Mouse (Mus musculus): ENCODE results near the gene D5Ertd579e. TPM values are rescaled to one million over a fixed set of nuclear protein-coding genes. Genes with fewer than 3 reads are reported as not detected.
A peak's percentile ranks its signal among the peaks of the same experiment; 100 is the strongest.

Gene D5Ertd579e
- polyA plus RNA-seq, 1 experiment from 2014 or later, result 28.2 TPM

DNA sequence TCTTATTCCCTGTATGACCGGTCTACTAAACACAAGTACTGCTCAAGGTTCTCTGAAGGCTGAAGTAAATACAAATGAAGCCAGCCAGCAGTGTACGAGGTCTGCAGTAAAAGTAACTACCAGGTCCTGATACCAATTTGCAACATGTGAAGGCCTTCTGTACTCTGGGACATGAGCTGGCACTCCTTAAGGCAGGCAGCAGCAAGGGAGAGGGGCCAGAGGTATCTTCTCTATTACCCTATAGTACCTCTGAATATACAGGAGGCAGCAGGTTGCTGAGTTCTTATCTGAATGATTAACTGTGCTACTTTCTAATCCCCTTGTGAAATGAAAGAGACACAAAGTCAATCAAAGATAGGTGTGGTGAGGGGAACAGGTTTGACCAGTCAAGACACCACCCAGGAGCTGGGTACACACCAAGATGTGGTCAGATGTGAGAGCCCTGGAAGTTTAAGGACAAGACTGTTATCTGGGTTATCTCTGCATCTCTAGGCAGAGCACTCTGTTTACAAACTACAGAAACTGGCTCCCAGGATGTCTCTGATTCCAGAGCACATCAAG, 86.8 kb downstream of the D5Ertd579e start:
- Histone ChIP-seq H3K9me3 (no peaks in the 10 kb centered on the region), H3K4me3 (no peak overlapping the region), H3K36me3 (peaks cover 96% of the 10 kb centered on the region), H3K27me3 (ENCODE audit: insufficient read depth, poor library complexity, severe bottlenecking) (no peaks in the 10 kb centered on the region), H3K27ac (no peak overlapping the region), H3K4me1 (replicated peaks) (no peaks in the 10 kb centered on the region)
- DNase-seq (ENCODE audit: low spot score), result no peak
- WGBS, result 93% methylated on average over 2 of the region's 2 CpGs

DNA sequence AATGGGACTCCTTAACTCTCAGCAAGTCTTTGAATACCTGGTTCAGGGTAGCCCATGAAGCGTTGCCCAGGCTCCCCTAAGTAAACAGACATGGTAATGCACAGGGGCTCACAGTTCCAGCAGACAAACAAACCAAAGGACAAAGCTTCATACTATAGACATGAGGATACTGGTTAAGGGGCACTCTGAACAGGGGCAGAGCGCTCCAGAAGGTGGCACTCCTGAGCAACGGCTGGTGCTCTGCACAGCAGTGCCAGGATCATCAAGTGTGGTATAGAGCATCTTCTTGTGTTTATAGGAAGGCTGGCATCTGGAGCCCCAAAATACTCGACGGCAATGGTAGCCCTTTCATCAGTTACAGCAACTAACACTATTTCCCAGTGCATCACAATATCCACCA, 92.8 kb downstream of the D5Ertd579e start:
- Histone ChIP-seq H3K9me3 (no peaks in the 10 kb centered on the region), H3K27ac (no peak overlapping the region), H3K27me3 (ENCODE audit: insufficient read depth, poor library complexity, severe bottlenecking) (no peaks in the 10 kb centered on the region), H3K4me1 (replicated peaks) (no peaks in the 10 kb centered on the region), H3K4me3 (no peak overlapping the region), H3K36me3 (peaks cover 96% of the 10 kb centered on the region)
- 87% methylated on average over 5 of the region's 5 CpGs for WGBS
- no peak for DNase-seq (ENCODE audit: low spot score)

DNA sequence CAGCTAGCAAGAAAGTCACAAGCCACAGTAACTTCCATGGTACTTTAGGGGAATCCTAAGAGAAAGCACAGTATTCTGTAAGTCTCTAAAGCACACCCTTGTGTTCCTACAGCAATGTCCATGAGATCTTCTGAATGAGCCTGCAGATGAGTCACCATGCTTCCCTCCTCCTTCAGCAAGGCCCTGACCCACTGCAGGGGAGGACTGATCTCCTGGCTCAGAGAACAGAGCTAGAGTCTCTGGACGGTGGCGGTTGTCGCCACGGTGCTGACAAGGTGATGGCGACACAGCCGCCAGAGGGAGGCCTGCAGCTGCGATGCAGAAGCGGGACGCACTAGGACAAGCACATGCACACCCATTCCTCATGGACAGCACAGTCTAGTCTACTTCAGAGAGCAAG, 93.8 kb downstream of the D5Ertd579e start:
- no peak overlapping the region for H3K27ac ChIP-seq
- no peaks in the 10 kb centered on the region for H3K4me1 ChIP-seq (replicated peaks)
- DNase-seq (ENCODE audit: low spot score), result no peak
- 92% methylated on average over 9 of the region's 9 CpGs for WGBS
- no peaks in the 10 kb centered on the region for H3K9me3 ChIP-seq
- no peaks in the 10 kb centered on the region for H3K27me3 ChIP-seq (ENCODE audit: insufficient read depth, poor library complexity, severe bottlenecking)
- peaks cover 88% of the 10 kb centered on the region for H3K36me3 ChIP-seq
- H3K4me3 ChIP-seq, result no peak overlapping the region

DNA sequence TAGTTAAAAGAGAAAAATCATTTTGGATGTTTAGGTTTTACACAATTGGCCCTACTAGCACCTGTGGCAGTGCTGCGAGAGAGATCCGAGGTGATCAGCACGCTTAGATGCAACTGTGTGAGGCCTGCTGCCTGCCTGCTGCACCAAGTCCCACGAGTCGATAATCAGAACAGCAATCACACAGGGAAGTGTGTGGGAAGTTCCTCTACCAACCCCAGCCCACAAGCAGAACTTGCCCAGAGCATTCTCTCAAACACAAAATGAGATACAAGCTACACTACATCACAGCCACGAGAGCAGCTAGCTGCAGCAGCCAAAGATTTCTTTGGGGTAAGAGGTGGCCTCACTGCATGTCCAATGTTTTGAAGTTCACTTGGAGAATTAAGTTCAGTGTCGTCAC, 94.3 kb downstream of the D5Ertd579e start:
- no peak overlapping the region for H3K4me3 ChIP-seq
- H3K27ac ChIP-seq, result no peak overlapping the region
- peaks cover 82% of the 10 kb centered on the region for H3K36me3 ChIP-seq
- H3K4me1 ChIP-seq (replicated peaks), result peaks cover 4% of the 10 kb centered on the region; the same call in 1 of the 2 replicates
- 91% methylated on average over 7 of the region's 7 CpGs for WGBS
- no peaks in the 10 kb centered on the region for H3K27me3 ChIP-seq (ENCODE audit: insufficient read depth, poor library complexity, severe bottlenecking)
- no peaks in the 10 kb centered on the region for H3K9me3 ChIP-seq
- no peak for DNase-seq (ENCODE audit: low spot score)

DNA sequence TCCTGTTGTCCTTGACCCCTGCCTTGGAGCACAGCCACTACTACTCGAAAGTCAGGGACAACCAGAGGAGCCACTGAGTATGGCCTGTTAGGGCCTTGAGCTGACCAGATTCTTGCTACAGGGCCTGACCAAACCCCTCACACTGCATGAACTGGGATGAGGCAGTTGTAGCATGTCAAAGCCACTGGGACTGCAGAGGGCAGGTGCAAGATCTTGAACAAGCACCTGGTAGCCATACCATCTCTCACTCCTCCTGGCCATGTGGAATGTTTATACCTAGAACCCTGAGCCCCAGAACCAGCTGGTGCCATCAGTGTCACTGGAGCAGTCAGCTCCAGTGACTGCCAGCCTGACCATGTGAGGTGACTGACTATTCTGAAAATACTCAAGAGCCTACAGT, 96.9 kb downstream of the D5Ertd579e start:
- peaks cover 4% of the 10 kb centered on the region; the same call in 1 of the 2 replicates for H3K4me1 ChIP-seq (replicated peaks)
- 89% methylated on average over 1 of the region's 1 CpGs for WGBS
- no peak overlapping the region for H3K4me3 ChIP-seq
- H3K9me3 ChIP-seq, result no peaks in the 10 kb centered on the region
- H3K27ac ChIP-seq, result no peak overlapping the region
- no peak for DNase-seq (ENCODE audit: low spot score)
- no peaks in the 10 kb centered on the region for H3K27me3 ChIP-seq (ENCODE audit: insufficient read depth, poor library complexity, severe bottlenecking)
- peaks cover 56% of the 10 kb centered on the region for H3K36me3 ChIP-seq

DNA sequence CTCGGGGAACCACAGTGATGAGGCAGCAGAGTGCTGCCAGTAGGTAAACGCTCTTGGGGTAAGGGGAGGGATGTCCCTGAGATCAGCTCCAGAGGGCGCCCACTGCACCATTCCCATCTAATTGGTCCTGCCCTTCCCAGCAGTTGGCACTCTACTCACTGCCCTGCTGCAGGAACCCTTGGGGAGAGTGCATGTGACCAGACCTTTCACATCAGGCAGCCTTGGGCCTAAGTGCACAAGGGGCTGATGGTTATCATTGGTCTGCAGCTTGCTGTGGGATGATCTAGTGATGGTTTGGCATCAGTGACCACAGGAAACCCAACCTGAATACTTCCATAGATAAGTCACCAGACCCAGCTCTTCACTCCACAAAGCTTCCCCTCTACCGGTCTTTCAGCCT, 98.2 kb downstream of the D5Ertd579e start:
- peak; percentile 15 for DNase-seq (ENCODE audit: low spot score)
- 35% methylated on average over 4 of the region's 4 CpGs for WGBS

DNA sequence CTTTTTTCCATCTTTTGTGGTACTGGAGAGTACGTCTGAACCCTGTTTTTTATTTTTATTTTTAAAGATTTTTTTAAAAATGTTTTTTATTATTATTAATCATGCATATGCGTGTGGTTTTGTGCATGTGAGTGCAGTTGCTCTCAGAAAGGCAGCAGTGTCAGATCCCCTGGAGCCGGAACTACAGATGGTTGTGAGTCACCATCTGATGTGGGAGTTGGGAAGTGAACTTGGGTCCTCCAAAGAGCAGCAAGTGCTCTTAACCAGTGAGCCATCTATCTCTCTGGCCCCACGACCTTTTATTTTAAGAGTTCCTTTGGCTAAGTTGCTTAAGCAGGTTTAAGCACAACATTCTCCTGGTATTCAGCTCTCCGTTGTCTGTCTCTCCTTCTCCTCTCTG, 99.6 kb downstream of the D5Ertd579e start:
- Histone ChIP-seq H3K4me1 (replicated peaks) (peaks cover 4% of the 10 kb centered on the region; the same call in 1 of the 2 replicates), H3K4me3 (no peak overlapping the region), H3K27ac (no peak overlapping the region), H3K36me3 (peaks cover 29% of the 10 kb centered on the region), H3K27me3 (ENCODE audit: insufficient read depth, poor library complexity, severe bottlenecking) (no peaks in the 10 kb centered on the region), H3K9me3 (no peaks in the 10 kb centered on the region)
- WGBS, result 79% methylated on average over 5 of the region's 5 CpGs
- no peak for DNase-seq (ENCODE audit: low spot score)

More for the DNA sequence above, 98.2 kb downstream of the D5Ertd579e start:
- no peaks in the 10 kb centered on the region for H3K9me3 ChIP-seq
- H3K4me3 ChIP-seq, result no peak overlapping the region
- no peaks in the 10 kb centered on the region for H3K27me3 ChIP-seq (ENCODE audit: insufficient read depth, poor library complexity, severe bottlenecking)
- H3K36me3 ChIP-seq, result peaks cover 44% of the 10 kb centered on the region
- peaks cover 4% of the 10 kb centered on the region; the same call in 1 of the 2 replicates for H3K4me1 ChIP-seq (replicated peaks)
- no peak overlapping the region for H3K27ac ChIP-seq

DNA sequence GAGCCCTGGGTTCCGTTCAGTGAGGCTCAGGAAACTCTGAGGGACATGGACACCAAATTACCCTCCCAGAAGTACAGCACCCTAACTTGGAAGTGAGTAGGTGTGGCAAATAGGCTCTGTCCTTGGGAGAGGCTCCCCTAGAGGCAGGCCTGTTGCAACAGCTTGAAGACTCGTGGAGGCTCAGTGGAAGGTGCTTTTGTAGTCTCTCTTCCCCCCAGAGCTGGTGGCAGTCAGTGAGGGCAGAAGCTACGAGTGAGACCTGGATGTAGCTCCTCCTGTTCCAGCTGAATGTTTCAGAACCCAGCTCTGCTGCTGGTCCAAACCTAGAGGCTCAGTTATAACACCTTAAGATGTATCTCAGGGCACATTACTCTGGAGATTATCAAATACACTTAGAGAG, 100.7 kb downstream of the D5Ertd579e start:
- no peaks in the 10 kb centered on the region for H3K27me3 ChIP-seq (ENCODE audit: insufficient read depth, poor library complexity, severe bottlenecking)
- peaks cover 18% of the 10 kb centered on the region for H3K36me3 ChIP-seq
- peaks cover 4% of the 10 kb centered on the region; the same call in 1 of the 2 replicates for H3K4me1 ChIP-seq (replicated peaks)
- WGBS, result 31% methylated on average over 3 of the region's 3 CpGs
- DNase-seq (ENCODE audit: low spot score), result no peak
- no peak overlapping the region for H3K27ac ChIP-seq
- no peak overlapping the region for H3K4me3 ChIP-seq
- H3K9me3 ChIP-seq, result no peaks in the 10 kb centered on the region

DNA sequence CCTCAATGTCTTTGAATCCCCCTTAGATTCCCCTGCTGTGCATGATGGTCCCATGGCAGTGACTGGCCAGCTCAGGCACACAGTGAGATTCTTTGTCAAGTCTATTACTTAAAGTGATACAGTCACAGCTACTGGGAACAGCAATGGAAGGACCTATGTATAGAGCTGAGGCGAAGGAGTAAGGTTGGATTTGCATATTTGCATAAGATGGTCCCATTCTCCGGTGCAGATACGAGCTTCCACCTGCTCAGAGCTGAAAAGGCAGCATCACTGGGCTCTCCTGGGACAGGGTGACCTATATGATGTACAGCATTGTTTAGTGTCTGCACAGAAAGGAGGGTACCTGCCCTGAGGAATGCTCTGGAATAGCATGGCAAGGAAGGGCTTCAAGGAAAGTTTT, 101.5 kb downstream of the D5Ertd579e start:
- DNase-seq (ENCODE audit: low spot score), result no peak
- Histone ChIP-seq H3K27ac (no peak overlapping the region), H3K4me1 (replicated peaks) (peaks cover 4% of the 10 kb centered on the region; the same call in 1 of the 2 replicates), H3K4me3 (no peak overlapping the region), H3K9me3 (no peaks in the 10 kb centered on the region), H3K27me3 (ENCODE audit: insufficient read depth, poor library complexity, severe bottlenecking) (no peaks in the 10 kb centered on the region), H3K36me3 (peaks cover 11% of the 10 kb centered on the region)
- WGBS, result 81% methylated on average over 3 of the region's 3 CpGs

DNA sequence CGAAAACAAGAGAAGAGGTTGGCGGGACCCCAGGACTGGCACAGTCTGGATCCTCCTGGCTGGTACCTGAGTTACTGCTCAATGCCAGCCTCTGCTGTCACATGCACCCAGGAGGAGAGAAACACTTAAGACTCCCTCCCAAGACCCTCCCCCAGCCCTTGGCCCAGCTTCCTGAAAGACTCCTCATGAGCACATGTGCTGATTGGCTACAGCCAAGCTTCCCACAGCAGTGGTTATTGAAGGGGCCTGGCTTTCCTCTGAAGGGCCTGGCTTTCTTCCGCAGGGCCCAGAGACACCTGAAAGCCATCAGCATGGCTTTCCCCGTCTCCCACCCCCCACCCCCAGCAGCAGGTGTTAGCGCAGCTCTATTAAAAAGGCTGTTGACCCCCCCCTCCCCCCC, 102.6 kb downstream of the D5Ertd579e start, which contains the start of gene Tbc1d14:
Gene Tbc1d14 (minus strand): TSS at position 101 of the 400 bp plus-strand sequence.
- WGBS, result 80% methylated on average over 5 of the region's 5 CpGs

DNA sequence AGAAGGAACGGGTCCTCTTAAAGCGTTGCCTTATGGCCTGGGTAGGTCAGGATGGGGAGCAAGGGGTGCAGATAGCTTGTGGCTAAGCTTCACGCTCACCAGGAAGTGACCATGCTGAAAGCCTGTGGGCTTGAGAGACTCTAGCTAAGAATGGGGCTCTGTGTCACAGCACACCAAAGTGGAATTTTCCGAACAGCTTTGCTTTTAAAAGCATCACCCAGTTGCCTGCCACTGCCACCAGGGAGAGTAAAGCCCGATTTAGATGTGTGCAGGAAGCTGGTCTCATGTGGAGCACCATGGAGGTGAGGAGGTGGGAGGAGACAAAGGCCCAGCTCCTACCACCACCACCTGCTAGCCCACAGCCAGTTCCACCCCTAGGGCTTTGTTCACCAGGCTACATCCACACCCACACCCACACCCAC, 105.3 kb downstream of the D5Ertd579e start:
- no peaks in the 10 kb centered on the region for H3K9me3 ChIP-seq
- H3K36me3 ChIP-seq, result no peaks in the 10 kb centered on the region
- no peak overlapping the region for H3K4me3 ChIP-seq
- DNase-seq (ENCODE audit: low spot score), result no peak
- H3K27ac ChIP-seq, result no peak overlapping the region
- no peaks in the 10 kb centered on the region for H3K4me1 ChIP-seq (replicated peaks)
- no peaks in the 10 kb centered on the region for H3K27me3 ChIP-seq (ENCODE audit: insufficient read depth, poor library complexity, severe bottlenecking)
- 75% methylated on average over 5 of the region's 5 CpGs for WGBS

More for the DNA sequence above, 102.6 kb downstream of the D5Ertd579e start, which contains the start of gene Tbc1d14:
- Histone ChIP-seq H3K4me3 (no peak within 1 kb of the TSS), H3K27me3 (ENCODE audit: insufficient read depth, poor library complexity, severe bottlenecking) (no peaks in the 10 kb centered on the region), H3K9me3 (no peaks in the 10 kb centered on the region), H3K4me1 (replicated peaks) (peaks cover 4% of the 10 kb centered on the region; the same call in 1 of the 2 replicates), H3K27ac (no peak within 1 kb of the TSS), H3K36me3 (0 out of 2 replicates have a peak, but pooled peaks cover 2% of the 10 kb centered on the region)
- DNase-seq (ENCODE audit: low spot score), result no peak

DNA sequence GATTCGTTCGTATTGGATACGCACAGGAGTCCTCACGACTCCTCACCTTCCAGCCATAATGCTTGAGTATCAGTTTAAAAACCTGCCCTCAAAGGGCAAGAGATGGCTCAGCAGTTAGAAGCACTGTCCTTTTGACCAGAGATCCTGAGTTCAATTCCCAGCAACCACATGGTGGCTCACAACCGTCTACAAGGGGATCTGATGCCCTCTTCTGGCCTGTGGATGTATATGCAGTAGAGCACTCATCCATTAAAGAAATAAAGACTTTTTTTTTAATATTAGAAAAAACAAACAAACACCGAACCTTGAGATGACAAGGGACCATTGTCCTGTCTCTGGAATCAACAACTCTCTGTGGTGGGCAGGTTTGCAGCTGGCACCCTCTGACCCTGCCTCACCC, 111.5 kb downstream of the D5Ertd579e start:
- Histone ChIP-seq H3K36me3 (no peaks in the 10 kb centered on the region), H3K27ac (no peak overlapping the region), H3K4me3 (no peak overlapping the region), H3K9me3 (no peaks in the 10 kb centered on the region), H3K4me1 (replicated peaks) (peaks cover 33% of the 10 kb centered on the region), H3K27me3 (ENCODE audit: insufficient read depth, poor library complexity, severe bottlenecking) (no peaks in the 10 kb centered on the region)
- 63% methylated on average over 6 of the region's 6 CpGs for WGBS
- DNase-seq (ENCODE audit: low spot score), result no peak

DNA sequence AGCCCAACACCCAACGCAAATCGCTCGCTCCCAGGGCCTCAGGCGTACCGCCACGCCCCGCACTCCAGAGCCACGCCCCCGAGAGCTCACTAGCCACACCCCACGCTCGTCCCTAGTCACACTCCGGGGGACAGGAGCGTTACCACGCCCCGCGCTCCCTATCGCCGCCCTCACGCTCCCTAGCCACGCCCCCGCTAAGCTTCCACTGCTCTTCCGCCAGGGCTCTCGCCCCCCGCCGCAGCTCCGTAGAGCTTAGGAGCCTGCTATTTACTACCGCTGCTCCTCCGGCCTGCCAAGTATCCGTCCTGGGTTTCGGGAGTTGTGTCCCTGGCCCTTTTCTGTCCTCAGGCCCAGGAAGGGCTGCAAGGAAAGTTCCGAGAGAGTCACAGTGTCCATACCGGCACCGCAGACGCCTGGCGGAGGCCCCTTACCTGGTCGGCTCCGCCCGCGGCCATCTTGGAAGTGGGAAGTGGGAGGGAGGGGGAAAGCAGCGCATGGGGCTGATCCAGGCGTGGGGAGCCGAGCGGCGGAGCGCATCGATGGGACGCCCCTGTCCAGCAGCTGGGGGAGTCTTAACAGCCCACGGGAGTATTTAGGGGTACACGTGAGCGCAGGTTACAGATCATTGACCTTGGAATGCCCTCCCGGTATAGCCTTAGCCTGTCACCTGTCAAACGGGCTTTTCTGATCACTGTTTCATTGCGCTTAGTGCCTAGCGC, 113.7 kb downstream of the D5Ertd579e start:
- H3K4me1 ChIP-seq (replicated peaks), result peaks cover 33% of the 10 kb centered on the region
- H3K4me3 ChIP-seq, result peak overlapping the region; percentile 67
- 2% methylated on average over 54 of the region's 54 CpGs for WGBS

More for the DNA sequence above, 113.7 kb downstream of the D5Ertd579e start:
- H3K27ac ChIP-seq, result peak overlapping the region; percentile 90
- peak; percentile 99 for DNase-seq (ENCODE audit: low spot score)
- H3K9me3 ChIP-seq, result no peaks in the 10 kb centered on the region
- H3K27me3 ChIP-seq (ENCODE audit: insufficient read depth, poor library complexity, severe bottlenecking), result no peaks in the 10 kb centered on the region
- no peaks in the 10 kb centered on the region for H3K36me3 ChIP-seq
